Mouse (Mus musculus) naive thymus-derived CD4-positive, alpha-beta T cell, adult 2 months (primary cell): ENCODE results near the gene Slc39a5.

Experiments
- DNase-seq: peaks from one replicate; pipeline ENCODE4 v3.0.0-alpha.2; 2011; ENCODE audit warnings: low read depth

The Slc39a5 gene

DNA sequence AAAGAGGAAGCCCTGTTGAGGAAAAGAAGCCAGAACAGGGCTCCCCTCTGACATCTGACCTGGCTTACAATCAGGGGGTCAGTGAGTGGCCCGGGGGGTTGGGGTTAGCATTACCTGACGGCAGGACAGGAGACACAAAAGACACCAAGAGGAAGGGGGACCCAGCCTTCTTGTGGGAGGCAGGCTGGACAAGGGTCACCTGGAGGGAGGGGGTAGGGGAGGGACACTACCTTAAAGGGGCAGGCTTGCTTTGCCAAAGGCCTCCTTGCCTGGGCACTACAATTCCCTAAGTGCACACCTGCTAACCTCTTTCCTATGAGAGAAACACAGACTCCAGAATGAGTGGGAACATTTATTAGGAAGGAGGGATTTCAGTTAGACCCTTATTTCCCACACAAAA lies at the start of gene Slc39a5:
TSS of gene Slc39a5 (minus strand) at position 174 of the 400 bp plus-strand sequence.
- no peak for DNase-seq

DNA sequence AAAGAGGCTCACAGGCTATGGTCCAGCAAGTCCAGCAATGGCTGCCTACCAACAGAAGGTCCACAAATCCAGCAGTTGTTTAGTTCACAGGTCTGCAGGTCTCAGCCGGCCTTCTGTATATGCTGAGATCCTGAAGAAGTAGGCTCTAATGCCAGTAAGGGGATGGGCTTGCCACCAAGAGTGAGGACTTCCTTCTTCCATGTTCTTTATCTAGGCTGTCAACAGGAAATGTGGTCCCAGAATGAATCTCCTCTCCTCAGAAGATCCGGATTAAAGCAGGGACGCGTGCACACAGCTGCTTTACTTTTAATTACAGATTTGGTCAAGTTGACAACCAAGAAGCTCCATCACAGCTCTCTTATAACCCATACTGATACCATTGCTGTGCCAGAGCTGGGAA lies 44.4 kb upstream of the Slc39a5 start:
- no peak for DNase-seq

GRCm38 (mm10) chr10:128444354-128444753 lies 43.3 kb upstream of the Slc39a5 start:
- no peak for DNase-seq

- no peak for DNase-seq
Observed at GRCm38 (mm10) chr10:128442718-128443117, 41.7 kb upstream of the Slc39a5 start.

GRCm38 (mm10) chr10:128441324-128442119 lies 40.5 kb upstream of the Slc39a5 start:
- DNase-seq = no peak

DNA sequence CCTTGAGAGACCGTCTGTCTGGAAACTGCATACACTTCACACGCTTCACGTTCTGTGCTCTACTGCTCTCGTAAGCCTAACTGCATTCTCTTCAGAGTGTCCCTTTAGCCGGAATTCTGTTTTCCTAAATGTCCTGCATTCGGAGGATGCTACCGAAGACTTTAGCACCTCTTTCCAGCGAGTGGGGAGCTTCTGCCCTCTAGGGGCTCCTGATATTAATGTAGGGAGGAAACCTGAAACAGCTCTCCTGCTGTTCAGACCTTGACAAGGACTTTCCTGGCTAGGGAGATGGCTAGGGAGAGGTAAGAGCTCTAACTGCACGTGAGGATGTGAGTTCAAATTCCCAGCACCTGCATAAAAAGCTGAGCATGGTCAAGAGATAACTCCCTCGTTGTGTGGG lies 39.4 kb upstream of the Slc39a5 start:
- DNase-seq = peak; percentile 69

- DNase-seq = peak; percentile 68
Observed at GRCm38 (mm10) chr10:128438675-128439279, 37.7 kb upstream of the Slc39a5 start.

DNA sequence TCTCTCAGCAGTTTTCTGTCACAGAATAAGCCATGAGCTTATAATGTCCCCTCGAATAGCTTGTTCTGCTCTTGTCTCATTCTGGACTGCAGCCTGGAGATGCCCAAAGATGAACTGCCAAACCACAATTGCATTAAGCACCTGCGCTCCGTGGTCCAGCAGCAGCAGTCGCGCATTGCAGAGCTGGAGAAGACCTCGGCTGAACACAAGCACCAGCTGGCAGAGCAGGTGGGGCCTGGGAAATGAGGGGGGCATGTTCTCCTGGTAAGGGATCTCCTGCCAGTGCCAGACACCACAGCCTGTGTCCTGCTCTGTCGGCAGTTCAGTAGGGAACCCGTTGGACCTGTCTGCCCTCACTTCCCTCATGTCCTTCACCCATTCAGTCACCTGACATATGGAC lies 35.3 kb upstream of the Slc39a5 start:
- DNase-seq = no peak

GRCm38 (mm10) chr10:128435873-128436272 lies 34.8 kb upstream of the Slc39a5 start:
- DNase-seq = no peak

- DNase-seq = no peak
Observed at GRCm38 (mm10) chr10:128435186-128435823, 34.3 kb upstream of the Slc39a5 start.

GRCm38 (mm10) chr10:128434681-128435080 lies 33.7 kb upstream of the Slc39a5 start:
- peak; percentile 77 for DNase-seq

GRCm38 (mm10) chr10:128433417-128433816 lies 32.4 kb upstream of the Slc39a5 start:
- no peak for DNase-seq

- no peak for DNase-seq
Observed at GRCm38 (mm10) chr10:128429454-128429853, 28.4 kb upstream of the Slc39a5 start.

- DNase-seq = no peak
Observed at GRCm38 (mm10) chr10:128429052-128429451, 28.0 kb upstream of the Slc39a5 start.

DNA sequence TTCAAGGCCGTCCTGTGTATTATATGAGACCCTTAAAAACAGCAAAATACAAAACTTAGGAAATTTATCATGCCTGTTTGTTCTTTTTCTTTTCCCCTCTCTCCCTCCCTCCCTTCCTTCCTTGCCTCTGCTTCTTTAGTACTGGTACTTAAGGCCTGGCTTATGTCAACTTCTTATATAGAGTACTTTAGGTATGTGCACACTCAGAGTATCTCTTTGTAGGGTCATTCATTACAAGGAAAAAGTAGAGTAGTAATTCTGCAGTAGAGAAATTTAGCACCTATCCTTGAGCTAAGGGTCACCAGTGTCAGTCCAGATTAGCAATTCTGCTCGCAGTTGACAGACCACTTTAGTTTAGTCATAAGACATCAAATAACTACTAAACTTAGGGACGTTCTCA lies 24.2 kb upstream of the Slc39a5 start:
- no peak for DNase-seq

DNA sequence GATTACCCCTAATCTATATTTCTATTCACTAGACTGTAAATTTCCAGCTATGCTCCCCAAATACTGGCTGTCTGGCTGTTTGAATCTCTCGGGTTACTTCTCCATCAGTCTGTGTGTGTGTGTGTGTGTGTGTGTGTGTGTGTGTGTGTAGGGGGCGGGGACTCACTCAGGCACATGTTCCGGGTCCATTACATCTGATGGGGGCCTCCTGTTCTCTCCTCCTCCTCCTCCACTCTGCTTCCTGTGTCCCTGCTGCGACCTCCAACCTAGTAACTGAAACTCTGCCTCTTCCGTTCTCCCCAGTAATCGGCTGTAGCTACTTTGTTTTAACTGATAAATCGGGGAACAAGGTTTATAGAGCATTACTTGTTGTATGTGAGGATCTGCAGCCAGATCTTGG lies 23.6 kb upstream of the Slc39a5 start:
- DNase-seq = peak; percentile 49

- DNase-seq = no peak
Observed at GRCm38 (mm10) chr10:128422426-128422825, 21.4 kb upstream of the Slc39a5 start.

DNA sequence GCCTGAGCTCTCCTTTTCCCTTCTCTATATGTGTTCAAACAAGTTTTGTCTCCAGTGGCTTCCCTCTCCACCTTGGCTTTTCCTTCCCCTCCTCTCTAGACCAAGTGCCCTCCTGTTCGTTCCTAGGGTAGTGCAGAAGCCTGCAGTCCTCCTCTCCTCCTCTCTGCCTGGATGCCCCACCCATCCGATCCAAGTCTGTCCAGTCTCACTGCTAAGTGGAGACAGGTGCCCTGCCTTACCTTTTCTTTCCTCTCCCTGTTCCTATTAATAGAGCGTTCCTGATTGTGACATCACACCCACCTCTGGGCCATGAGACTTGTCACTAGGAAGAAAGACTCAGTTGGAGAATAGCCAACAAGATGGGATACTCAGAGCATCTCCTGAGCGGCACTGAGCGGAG lies 13.8 kb upstream of the Slc39a5 start:
- DNase-seq = no peak

DNA sequence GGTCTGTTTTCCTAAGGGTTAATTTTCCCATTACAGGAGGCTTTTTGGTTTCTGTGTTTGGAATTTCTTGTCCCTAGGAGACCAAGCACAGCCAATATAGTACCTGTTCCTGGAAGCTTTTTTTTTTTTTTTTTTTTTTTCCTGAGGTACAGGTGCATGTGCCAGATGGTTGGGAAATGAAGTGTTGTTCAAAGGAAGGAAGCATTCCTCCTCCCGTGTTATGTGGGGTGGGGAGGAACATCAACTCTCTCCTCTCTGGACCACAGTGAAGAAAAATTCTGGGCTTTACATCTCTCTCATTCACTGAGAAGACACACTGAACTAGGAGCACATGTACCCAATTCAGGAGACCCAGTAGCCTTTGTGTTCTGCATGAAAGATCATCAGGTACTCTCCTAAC lies 12.0 kb upstream of the Slc39a5 start:
- DNase-seq = no peak

DNA sequence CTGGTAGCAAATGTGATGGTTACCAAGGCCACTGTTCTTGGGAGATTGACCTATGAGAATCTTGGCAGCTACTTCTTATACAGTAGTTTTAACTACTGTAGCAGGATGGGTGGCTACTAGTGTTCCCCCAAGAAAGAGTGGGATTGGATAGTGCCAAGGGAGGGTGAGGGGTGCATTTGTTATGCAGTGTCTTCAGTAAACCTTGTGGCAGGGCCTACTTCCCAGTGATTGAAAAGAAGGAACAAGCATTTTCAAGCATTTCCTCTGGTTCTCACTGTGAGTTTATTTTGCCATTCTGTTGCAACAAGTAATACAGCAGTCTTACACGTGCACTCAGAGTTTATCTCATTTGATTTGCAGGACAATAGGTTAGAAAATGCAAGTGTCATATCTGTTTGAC lies 11.5 kb upstream of the Slc39a5 start:
- DNase-seq = no peak

DNA sequence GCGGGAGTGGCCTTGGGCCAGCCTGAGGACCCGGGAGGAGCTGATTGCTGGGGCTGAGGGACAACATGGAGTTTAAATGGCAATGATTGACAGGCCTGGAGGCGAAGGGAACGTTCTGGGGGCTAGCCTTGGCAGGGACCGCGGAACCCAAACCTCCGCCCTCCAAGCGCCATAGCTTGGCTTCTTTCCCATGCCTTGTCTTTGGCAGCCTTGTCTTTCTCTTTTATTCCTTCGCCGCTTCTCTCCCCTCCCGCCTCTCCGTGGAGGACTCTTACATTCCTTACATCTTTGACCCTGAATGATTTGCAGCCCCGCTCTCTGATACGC lies 11.0 kb upstream of the Slc39a5 start:
- DNase-seq = no peak

GRCm38 (mm10) chr10:128411211-128412054 lies 10.4 kb upstream of the Slc39a5 start, which contains the start of the genes Nabp2 and Rnf41:
Nabp2 (minus strand) TSS chr10:128411492.
Rnf41 (plus strand) TSS chr10:128411657.
- DNase-seq = peak; percentile 96

DNA sequence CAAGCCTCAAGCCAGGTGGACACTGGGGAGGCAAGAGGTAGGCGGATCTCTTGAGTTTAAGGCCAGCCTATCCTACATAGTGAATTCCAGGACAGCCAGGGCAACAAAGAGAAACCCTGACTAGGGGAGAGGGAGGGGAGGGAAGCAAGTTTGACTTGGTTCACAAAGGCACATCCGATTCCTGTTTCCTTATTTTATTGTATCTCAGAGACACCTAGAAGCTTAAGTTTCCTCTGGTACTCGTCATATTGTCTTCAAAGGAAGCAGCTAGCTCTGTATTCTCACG lies 9.5 kb upstream of the Slc39a5 start:
- peak; percentile 67 for DNase-seq
